Mouse (Mus musculus) cerebellum, postnatal 25 days (tissue): ENCODE data around the gene Ina.

Experiments used
- DNase-seq, 2 experiments: peaks; one replicate each; pipeline ENCODE4 v3.0.0; 2021; ENCODE audit warnings: mixed read lengths in 2 of 2

Ina gene

DNA sequence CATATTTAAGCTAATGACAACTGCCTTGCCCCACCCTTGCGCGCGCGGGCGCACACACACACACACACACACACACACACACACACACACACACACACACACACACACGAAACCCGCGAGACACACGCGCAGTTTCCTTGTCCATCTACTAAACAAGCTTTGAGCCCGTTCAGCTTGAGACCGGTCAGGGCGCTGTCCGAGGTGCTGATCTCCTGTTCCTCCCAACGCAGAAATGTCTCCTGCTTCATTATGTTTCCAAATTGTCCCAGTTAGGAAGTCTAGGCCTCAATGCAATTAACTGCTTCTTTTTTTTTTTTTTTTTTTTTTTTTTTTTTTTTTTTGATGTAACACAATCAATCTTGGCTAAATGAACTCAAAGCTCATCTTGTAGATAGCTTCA lies 2.0 kb downstream of the Ina start:
- DNase-seq, result peak; percentile 40 to 64

DNA sequence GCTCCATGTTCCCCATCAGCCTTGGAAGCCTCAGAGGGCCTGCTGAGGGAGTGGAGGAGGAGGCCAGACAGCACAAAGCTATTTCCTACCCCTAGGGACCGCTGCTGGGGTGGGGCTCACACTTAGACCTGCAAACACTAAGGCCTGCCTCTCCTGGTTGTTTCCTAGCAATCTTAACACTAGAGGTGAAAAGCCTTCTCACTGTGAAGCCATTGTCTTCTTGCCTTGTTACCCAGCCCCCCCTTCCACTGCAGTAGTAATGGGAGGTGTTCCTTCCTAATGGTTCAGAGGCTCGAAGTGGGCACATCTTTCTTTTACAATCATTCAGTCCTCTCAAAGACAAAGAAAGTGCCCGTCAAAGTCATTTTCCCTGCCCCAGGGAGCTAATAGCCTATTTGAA lies 3.3 kb downstream of the Ina start:
- peak in 1 of 2 experiments; percentile 40 for DNase-seq

DNA sequence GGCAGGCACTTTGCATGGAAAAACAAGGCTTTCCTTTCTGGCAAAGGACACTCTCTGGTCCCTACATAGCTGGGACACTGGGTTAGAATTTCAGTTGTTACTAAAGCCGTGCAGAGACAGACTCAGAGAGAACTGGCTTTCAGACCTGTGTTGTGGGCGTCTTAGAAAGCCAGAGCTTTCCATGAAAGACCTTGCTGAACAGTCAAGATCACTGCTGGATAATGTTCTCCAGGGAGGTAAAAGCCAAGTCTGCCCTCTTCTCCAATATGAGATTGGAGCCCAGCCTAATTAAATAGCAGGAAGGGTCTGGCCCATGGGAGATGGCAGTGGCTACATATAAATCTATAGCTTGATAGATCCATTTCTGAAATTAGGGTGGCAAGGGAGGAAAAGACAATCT lies 3.8 kb downstream of the Ina start:
- no peak for DNase-seq

DNA sequence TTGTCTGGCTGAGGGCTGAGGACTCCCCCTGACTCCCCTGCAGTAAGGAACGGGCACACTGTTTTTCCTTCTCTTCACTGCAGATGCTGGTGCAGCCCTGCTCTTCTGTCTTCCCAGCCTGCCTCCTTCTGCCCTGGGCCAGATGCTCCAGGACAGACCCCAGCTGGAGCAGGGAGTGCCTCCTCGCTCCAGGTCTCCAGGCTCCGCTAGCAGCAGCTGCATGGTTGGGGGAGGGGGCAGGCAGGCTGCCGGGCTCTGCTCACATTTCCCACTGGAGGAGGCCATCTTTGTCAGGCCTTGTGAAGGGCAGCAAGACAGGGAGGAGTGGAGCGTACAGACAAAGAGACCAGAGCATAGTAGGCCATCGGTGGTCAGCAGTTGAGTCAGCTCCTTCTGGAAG lies 4.8 kb downstream of the Ina start:
- DNase-seq, result peak; percentile 39 to 41

- DNase-seq, result no peak
These were observed 8.2 kb downstream of the Ina start for GRCm38 (mm10) chr19:47022709-47023108.

DNA sequence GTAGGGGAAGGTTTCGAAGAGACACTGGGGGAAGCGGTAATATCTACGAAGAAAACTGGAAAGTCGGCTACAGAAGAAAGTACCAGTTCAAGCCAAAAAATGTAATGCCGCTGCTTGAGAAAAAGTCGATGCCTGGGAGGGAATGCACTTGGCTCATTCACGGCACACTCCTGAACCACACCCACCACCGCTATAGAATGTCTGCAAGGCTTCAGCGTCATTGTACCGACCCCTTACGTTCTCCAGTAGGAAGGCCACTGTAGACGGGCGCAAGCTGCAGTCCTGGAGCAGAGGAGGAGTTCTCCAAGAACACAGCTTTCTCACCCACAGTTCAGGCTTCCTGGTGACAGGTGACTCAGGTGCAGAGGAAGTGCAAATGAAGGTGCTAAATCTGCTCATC lies 9.0 kb downstream of the Ina start:
- no peak for DNase-seq

DNA sequence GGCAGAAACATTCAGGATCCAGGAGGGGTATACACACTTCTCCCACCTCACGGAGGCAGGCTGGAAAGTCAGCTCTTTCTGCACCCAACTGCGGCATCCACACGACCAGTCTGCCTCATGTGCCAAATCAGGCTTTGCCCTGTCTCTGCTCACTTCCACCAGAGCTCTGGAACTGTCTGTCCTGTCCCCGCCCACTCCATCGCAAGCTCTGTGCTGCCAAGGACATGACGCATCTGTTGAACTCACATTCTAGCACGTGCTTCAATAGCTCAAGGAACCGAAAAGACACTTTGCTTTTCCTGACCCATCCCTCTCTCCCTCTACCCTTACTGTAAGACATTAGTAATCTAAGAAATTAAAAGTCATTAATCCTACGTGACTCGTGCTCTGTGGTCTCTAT lies 10.5 kb downstream of the Ina start:
- no peak for DNase-seq

DNA sequence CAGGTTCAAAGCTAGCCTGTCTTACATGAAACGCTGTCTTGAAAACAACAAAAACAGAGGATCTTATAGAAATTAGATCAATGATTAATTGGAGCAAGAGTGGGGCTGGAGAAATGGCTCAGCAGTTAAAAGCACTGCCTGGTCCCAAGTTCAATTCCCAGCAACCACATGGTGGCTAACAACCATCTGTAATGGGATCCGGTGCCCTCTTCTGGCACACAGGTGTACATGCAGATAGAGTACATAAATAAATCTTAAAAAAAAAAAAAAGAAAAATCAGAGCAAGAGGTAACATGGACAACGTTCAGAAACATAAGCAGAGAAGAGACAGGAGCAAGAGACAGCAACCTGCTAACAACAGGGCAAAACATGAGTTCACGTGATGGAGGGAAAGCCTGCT lies 12.0 kb downstream of the Ina start:
- DNase-seq, result no peak

GRCm38 (mm10) chr19:47029796-47030195 lies 15.3 kb downstream of the Ina start:
- DNase-seq, result no peak

DNA sequence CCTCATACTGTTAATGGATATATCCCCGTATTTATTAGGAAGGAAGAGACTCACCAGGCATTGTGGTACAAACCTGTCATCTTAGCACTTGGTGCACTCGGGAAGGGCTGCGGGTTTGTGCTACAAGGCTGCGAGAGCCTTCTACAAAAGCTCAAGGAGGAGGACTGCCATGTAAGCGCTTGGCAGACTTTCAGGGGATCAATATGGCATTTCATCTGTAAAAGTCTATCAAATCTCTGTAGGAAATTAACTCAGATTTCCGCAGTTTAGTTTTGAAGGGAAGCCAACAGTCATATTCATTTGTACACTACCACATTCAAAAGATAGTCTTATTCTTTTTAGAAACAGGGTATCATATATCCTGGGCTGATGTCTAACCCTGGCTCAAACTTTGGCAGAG lies 17.3 kb downstream of the Ina start:
- no peak for DNase-seq

DNA sequence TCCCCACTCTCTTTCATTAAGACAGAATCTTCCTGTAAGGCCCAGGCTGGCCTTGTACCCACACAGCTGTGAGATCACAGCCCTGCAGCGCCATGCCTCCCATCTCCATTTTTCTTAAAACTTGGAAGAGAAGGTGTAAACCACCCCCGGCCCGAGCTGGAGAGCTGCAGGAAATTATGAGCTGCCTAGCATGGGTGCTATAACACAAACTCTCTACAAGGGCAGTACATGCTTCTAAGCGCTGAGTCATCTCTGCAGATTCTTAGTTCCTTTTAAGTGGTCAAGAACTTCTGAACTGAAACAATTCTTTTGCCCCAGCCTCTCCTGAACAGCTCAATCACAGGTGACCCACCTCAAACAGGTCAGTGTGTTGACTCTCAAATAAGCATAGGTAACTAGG lies 20.4 kb downstream of the Ina start:
- DNase-seq, result no peak

DNA sequence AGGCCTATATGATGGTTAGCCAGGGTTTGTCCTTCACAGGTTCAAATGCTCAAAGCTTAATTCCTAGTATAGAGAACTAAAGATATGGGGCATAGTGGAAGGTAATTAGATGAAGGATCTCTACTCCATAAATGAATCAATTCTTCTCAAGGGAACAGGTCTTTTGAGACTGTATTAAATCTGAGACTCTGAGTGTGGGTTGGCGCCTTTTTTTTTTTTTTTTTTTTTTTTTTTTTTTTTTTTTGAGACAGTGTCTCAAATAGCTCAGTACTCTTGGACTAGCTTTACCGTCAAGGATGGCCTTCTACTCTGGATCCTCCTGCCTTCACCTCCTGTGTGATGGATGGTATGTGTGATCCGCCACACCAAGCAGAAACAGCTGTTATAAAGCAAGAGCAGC lies 22.1 kb downstream of the Ina start:
- no peak for DNase-seq

DNA sequence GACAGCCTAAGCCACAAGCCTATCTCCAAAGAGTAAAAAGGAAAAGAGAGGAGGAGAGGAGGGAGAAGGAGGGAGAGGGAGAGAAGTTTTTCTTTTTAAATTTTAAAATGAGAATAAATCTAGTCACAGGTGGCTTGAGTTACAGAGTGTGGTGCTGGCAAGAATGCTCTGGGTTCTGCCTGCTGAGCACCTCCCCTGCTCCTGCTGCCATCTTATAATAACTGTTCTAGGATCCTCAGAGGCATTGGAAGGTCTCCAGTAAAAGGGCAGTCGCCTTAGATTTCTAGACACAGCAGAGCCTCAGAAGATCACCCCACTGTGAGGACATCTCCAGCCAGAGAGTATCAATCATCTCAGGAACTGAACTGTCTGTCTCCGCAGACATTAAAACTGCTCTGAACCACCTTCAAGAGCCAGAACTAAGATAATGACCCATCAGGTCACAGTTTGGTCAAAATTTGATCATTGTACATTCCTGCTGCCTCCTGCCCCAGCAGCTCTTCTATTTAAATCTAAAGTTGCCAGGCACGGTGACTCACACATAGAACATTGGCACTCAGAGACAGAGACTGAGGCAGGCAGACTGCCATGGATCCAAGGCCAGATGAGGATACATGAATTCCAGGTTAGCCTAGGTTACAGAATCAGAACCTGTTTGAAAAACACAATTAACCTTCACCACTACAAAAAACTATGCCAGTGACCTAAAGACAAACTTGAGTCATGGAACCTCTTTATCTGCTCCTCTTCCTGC lies 26.4 kb downstream of the Ina start:
- no peak for DNase-seq

- no peak for DNase-seq
These were observed 29.1 kb downstream of the Ina start for GRCm38 (mm10) chr19:47043608-47044007.

DNA sequence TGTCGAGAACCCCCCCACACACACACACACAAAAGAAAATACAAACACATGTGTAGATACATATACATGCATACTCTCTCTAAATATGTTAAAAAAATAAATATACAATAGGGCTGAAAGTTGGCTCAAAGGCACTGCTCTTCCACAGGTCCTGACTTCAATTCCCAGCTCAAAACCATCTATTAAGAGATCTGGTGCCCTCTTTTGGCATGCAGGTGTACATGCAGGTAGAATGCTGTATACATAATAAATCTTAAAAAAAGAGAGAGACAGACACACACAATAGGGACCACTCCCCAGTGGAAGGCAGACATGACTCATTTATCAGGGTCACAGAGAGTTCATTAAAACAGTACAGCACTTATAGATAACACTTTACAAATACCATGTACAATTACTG lies 31.8 kb downstream of the Ina start:
- DNase-seq, result no peak

GRCm38 (mm10) chr19:47047236-47047833 lies 32.8 kb downstream of the Ina start:
- DNase-seq, result no peak

DNA sequence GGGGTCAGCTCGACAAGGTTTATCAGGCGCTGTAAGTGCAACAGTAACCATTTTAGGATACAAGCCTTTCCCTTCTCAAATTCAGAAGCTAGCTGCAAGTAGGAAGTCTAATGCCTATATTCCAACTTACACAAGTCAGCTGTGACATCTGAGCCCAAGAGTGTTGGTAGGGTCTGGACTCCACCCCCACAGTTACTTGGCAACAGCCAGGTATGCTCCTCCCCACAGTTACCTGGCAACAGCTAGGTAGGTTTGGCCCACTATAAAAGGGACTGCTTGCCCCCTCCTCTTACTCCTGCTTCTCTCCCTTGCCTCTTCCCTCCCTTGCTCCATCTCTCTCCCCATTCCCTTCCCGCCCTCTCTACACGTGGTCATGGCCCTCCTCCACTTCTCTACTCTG lies 34.6 kb downstream of the Ina start:
- no peak for DNase-seq

- peak in 1 of 2 experiments; percentile 9 for DNase-seq
These were observed 35.3 kb downstream of the Ina start for GRCm38 (mm10) chr19:47049840-47050239.

GRCm38 (mm10) chr19:47050271-47051032 lies 36.0 kb downstream of the Ina start, which contains the start of gene Pcgf6:
Gene Pcgf6, minus strand, starts transcription at chr19:47050906.
- peak; percentile 92 to 94 for DNase-seq

GRCm38 (mm10) chr19:47052927-47053326 lies 38.4 kb downstream of the Ina start:
- DNase-seq, result no peak

DNA sequence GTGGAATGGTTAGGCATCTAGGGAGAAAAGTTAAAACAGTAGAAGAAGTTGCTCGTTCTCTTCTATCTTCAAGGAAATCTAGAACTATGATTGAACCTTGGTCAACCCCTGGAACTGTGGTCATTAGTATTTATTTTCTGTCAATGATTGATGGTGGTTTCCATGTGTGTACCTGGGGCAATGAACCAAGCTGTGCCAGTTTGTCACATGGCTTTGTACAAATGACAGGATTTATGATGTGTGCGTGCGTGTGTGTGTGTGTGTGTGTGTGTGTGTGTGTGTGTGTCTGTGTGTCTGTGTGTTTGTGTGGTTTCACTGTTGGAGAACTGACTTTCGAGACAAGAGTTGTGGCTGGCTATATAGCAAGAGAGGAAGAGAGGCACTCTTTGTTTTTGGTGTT lies 39.0 kb downstream of the Ina start:
- DNase-seq, result no peak

GRCm38 (mm10) chr19:47057684-47058083 lies 43.2 kb downstream of the Ina start:
- no peak for DNase-seq

GRCm38 (mm10) chr19:47065860-47066259 lies 51.4 kb downstream of the Ina start:
- no peak for DNase-seq
